Mouse (Mus musculus) kidney, embryonic 16.5 days (tissue): ENCODE results near the gene Stk4. TPM values are rescaled to one million over a fixed set of nuclear protein-coding genes. Genes with fewer than 3 reads are reported as not detected.

ENCODE experiments used
- ATAC-seq: fragments of 200-750 bp; cut with Nextera tagmentation; 2 replicates; pipeline ENCODE4 v1.8.0; 2017; ENCODE audit warnings: moderate TSS enrichment; ENCODE audit not compliant: low FRiP score, low TSS enrichment
- H3K27ac ChIP-seq: fragments of 300-500 bp; sonication (generic); 2 replicates; pipeline ENCODE4 v1.5.1; 2014; ENCODE audit warnings: low read length
- H3K27me3 ChIP-seq: fragments of 300-500 bp; sonication (generic); 2 replicates; pipeline ENCODE4 v1.6.1; 2014; ENCODE audit warnings: low read length, control low read depth, mixed read lengths; ENCODE audit not compliant: insufficient read depth
- H3K36me3 ChIP-seq: fragments of 300-500 bp; sonication (generic); 2 replicates; pipeline ENCODE4 v1.6.1; 2014; ENCODE audit warnings: low read length, control low read depth, mixed read lengths; ENCODE audit not compliant: insufficient read depth
- H3K4me1 ChIP-seq: fragments of 300-500 bp; sonication (generic); 2 replicates; pipeline ENCODE4 v1.6.1; 2014; ENCODE audit warnings: low read length, control low read depth, mixed read lengths; ENCODE audit not compliant: insufficient read depth
- H3K4me2 ChIP-seq: fragments of 300-500 bp; sonication (generic); replicated peaks from 2 replicates; pipeline ENCODE4 v1.6.1; 2014; ENCODE audit warnings: low read depth, low read length
- H3K4me3 ChIP-seq: fragments of 300-500 bp; sonication (generic); 2 replicates; pipeline ENCODE4 v1.5.1; 2014; ENCODE audit warnings: mild to moderate bottlenecking, low read length
- H3K9ac ChIP-seq: fragments of 300-500 bp; sonication (generic); replicated peaks from 2 replicates; pipeline ENCODE4 v1.6.1; 2014; ENCODE audit warnings: low read length
- H3K9me3 ChIP-seq: fragments of 300-500 bp; sonication (generic); 2 replicates; pipeline ENCODE4 v1.6.1; 2016; ENCODE audit warnings: low read length, control low read depth
- WGBS: fragments of 180-500 bp; shearing (Covaris S2); extraction: QIAGEN DNeasy Blood & Tissue Kit; methylation state at CpG from one replicate; pipeline ENCODE4 v1.1.7; 2014; 5-methylcytosine and 5-hydroxymethylcytosine counted together
- polyA plus RNA-seq: library from polyadenylated mRNA; unstranded; fragments of >200 nt; fragmentation: Nextera tagmentation; extraction: Ambion mirVana; gene quantifications from 2 replicates; pipeline ENCODE4 v1.2.1, GENCODE M21; 2015

The Stk4 gene
- polyA plus RNA-seq, 1 experiment from 2014 or later, result 22.8 TPM

- Histone ChIP-seq H3K4me3 (no peak overlapping the region), H3K27me3 (no peaks in the 10 kb centered on the region), H3K4me1 (no peaks in the 10 kb centered on the region), H3K4me2 (no peak overlapping the region), H3K9me3 (no peaks in the 10 kb centered on the region), H3K36me3 (peaks cover 16% of the 10 kb centered on the region; the same call in 1 of the 2 replicates), H3K27ac (no peak overlapping the region), H3K9ac (no peak overlapping the region)
- ATAC-seq, result no peak
- 89% methylated on average over 10 of the region's 10 CpGs for WGBS
Measured at GRCm38 (mm10) chr2:164115531-164115930, 45.4 kb downstream of the Stk4 start.

GRCm38 (mm10) chr2:164119503-164119902 is 49.4 kb downstream of the Stk4 start:
- Histone ChIP-seq H3K27ac (no peak overlapping the region), H3K36me3 (peaks cover 16% of the 10 kb centered on the region; the same call in 1 of the 2 replicates), H3K9me3 (no peaks in the 10 kb centered on the region), H3K4me2 (no peak overlapping the region), H3K4me1 (no peaks in the 10 kb centered on the region), H3K9ac (no peak overlapping the region), H3K27me3 (no peaks in the 10 kb centered on the region), H3K4me3 (no peak overlapping the region)
- 92% methylated on average over 6 of the region's 6 CpGs for WGBS
- no peak for ATAC-seq

DNA sequence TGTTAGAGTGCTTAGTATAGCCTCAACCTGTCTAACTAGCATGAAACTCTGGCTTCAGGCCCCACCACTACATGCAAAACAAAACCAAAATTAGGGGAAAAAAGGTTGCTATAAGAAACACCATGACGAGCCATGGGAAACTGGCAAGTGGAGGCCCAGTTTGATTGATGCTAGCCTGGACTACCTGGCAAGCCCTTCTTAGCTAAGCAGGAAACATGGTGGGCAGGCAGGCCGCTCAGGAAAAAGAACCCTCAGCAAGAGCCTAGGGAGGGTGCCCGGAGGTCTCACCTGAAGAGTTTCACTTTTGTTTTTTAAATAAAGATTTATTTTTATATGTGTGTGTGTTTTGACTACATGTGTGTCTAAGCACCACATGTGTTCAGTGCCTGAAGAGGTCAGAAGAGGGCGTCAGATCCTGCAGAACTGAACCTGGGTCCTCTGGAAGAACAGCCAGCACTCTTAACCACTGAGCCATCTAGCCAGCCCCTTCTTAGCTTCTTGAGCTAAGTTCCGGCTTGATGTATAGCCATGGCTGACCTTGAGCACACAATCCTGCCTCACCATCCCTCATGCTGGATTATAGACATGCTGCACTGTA is 53.1 kb downstream of the Stk4 start:
- H3K9me3 ChIP-seq, result no peaks in the 10 kb centered on the region
- no peaks in the 10 kb centered on the region for H3K4me1 ChIP-seq
- WGBS, result 75% methylated on average over 5 of the region's 5 CpGs
- H3K4me2 ChIP-seq, result no peak overlapping the region
- no peak overlapping the region for H3K27ac ChIP-seq
- H3K27me3 ChIP-seq, result no peaks in the 10 kb centered on the region
- no peak for ATAC-seq
- no peak overlapping the region for H3K9ac ChIP-seq
- H3K4me3 ChIP-seq, result no peak overlapping the region
- H3K36me3 ChIP-seq, result peaks cover 16% of the 10 kb centered on the region; the same call in 1 of the 2 replicates

- ATAC-seq, result no peak
- H3K4me1 ChIP-seq, result no peaks in the 10 kb centered on the region
- no peak overlapping the region for H3K27ac ChIP-seq
- H3K9me3 ChIP-seq, result no peaks in the 10 kb centered on the region
- H3K4me2 ChIP-seq, result no peak overlapping the region
- no peaks in the 10 kb centered on the region for H3K27me3 ChIP-seq
- 0 out of 2 replicates have a peak, but pooled peaks cover 2% of the 10 kb centered on the region for H3K36me3 ChIP-seq
- H3K9ac ChIP-seq, result no peak overlapping the region
- 76% methylated on average over 13 of the region's 13 CpGs for WGBS
- no peak overlapping the region for H3K4me3 ChIP-seq
Measured at GRCm38 (mm10) chr2:164126533-164126955, 56.4 kb downstream of the Stk4 start.

DNA sequence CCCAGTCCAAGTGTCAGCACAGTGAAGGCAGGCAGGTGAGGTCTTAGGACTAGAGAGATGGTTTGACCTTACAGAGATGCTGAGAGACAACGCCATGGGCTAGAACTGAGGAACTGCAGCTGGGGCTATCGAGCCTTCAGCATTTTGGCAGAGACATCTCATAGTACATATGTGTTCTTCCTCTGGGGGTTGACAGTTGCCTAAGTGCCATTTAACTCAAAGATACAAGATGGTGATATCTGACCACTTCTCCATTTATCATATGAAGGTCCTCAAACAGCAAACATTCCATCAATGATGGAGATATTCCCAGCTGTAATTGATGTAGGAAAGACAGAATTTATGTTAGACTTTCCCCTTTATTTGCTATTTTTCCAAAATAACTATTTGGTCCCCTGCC is 57.2 kb downstream of the Stk4 start:
- Histone ChIP-seq H3K4me1 (no peaks in the 10 kb centered on the region), H3K9me3 (no peaks in the 10 kb centered on the region), H3K36me3 (0 out of 2 replicates have a peak, but pooled peaks cover 2% of the 10 kb centered on the region), H3K9ac (no peak overlapping the region), H3K4me2 (no peak overlapping the region), H3K4me3 (no peak overlapping the region), H3K27ac (no peak overlapping the region), H3K27me3 (no peaks in the 10 kb centered on the region)
- WGBS, result 96% methylated on average over 2 of the region's 2 CpGs
- ATAC-seq, result no peak

GRCm38 (mm10) chr2:164128576-164129411 is 58.7 kb downstream of the Stk4 start:
- Histone ChIP-seq H3K27me3 (no peaks in the 10 kb centered on the region), H3K36me3 (0 out of 2 replicates have a peak, but pooled peaks cover 2% of the 10 kb centered on the region), H3K27ac (no peak overlapping the region), H3K4me2 (no peak overlapping the region), H3K4me1 (no peaks in the 10 kb centered on the region), H3K4me3 (no peak overlapping the region), H3K9me3 (no peaks in the 10 kb centered on the region), H3K9ac (no peak overlapping the region)
- ATAC-seq, result no peak
- WGBS, result 74% methylated on average over 12 of the region's 12 CpGs

DNA sequence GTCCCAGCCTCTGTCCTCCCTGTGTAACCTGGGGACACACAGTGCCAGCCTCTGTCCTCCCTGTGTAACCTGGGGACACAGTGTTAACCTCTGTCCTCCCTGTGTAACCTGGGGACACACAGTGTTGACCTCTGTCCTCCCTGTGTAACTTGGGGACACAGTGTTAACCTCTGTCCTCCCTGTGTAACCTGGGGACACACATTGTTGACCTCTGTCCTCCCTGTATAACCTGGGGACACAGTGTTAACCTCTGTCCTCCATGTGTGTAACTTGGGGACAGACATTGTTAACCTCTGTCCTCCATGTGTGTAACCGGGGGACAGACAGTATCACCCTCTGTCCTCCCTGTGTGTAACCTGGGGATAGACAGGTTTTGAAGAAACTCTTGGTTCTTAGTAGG is 61.5 kb downstream of the Stk4 start:
- H3K27ac ChIP-seq, result no peak overlapping the region
- WGBS, result 94% methylated on average over 1 of the region's 1 CpGs
- ATAC-seq, result no peak

DNA sequence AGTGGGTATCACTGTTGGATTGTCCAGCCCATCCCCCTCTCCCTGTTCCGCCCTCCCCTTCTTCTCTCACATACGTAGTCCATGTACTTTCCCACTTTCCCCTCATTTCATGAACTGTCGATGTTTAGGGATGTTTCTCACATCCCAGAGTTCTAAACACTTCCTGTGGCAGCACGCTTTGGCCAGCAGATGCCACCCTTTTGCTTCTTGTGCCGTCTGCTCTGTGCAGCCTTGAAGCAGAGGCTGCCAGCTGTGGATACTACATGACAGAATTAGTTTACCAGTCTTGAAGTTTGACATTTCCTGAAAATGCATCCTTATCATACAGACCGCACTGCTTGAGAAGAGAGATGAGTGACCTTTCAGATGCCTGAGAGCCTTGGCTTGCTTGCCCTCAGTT is 64.4 kb downstream of the Stk4 start:
- no peaks in the 10 kb centered on the region for H3K27me3 ChIP-seq
- H3K36me3 ChIP-seq, result no peaks in the 10 kb centered on the region
- 66% methylated on average over 6 of the region's 6 CpGs for WGBS
- no peak overlapping the region for H3K27ac ChIP-seq
- H3K4me3 ChIP-seq, result no peak overlapping the region
- H3K9me3 ChIP-seq, result no peaks in the 10 kb centered on the region
- H3K9ac ChIP-seq, result no peak overlapping the region
- 0 out of 2 replicates have a peak, but pooled peaks have one; percentile 4 for ATAC-seq
- H3K4me1 ChIP-seq, result peaks cover 20% of the 10 kb centered on the region; the same call in 1 of the 2 replicates
- H3K4me2 ChIP-seq, result no peak overlapping the region

More for the DNA sequence above, 61.5 kb downstream of the Stk4 start:
- Histone ChIP-seq H3K36me3 (0 out of 2 replicates have a peak, but pooled peaks cover 2% of the 10 kb centered on the region), H3K4me1 (peaks cover 13% of the 10 kb centered on the region; the same call in 1 of the 2 replicates), H3K27me3 (no peaks in the 10 kb centered on the region), H3K9ac (no peak overlapping the region), H3K4me3 (no peak overlapping the region), H3K4me2 (no peak overlapping the region), H3K9me3 (no peaks in the 10 kb centered on the region)

DNA sequence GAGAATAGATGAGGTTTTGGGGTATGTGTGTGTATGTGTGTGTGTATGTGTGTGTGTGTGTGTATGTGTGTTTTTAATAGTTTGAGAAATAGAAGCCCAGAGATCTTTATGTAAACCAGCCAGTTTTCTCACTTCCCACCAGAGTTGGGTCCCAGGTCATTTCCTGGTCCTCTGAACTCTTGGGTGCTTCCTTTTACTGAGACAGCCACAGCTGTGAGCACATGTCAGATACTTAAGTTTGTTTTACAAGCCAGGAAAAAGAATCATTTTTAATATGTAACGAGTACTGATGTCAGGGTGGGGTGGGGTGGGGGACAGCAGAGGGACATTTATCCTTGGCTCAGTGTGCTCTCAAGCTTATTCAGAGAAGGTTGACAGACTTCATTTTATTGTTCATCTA is 65.2 kb downstream of the Stk4 start:
- H3K4me2 ChIP-seq, result no peak overlapping the region
- ATAC-seq, result no peak
- WGBS, result 59% methylated on average over 1 of the region's 1 CpGs
- peaks cover 20% of the 10 kb centered on the region; the same call in 1 of the 2 replicates for H3K4me1 ChIP-seq
- H3K27ac ChIP-seq, result no peak overlapping the region
- H3K9ac ChIP-seq, result no peak overlapping the region
- no peaks in the 10 kb centered on the region for H3K9me3 ChIP-seq
- H3K4me3 ChIP-seq, result no peak overlapping the region
- H3K36me3 ChIP-seq, result no peaks in the 10 kb centered on the region
- no peaks in the 10 kb centered on the region for H3K27me3 ChIP-seq

GRCm38 (mm10) chr2:164136393-164136792 is 66.3 kb downstream of the Stk4 start:
- H3K4me2 ChIP-seq, result no peak overlapping the region
- no peaks in the 10 kb centered on the region for H3K27me3 ChIP-seq
- WGBS, result 29% methylated on average over 2 of the region's 2 CpGs
- 0 out of 2 replicates have a peak, but pooled peaks have one; percentile 50 for ATAC-seq
- H3K4me1 ChIP-seq, result peaks cover 20% of the 10 kb centered on the region; the same call in 1 of the 2 replicates
- no peak overlapping the region for H3K9ac ChIP-seq
- H3K9me3 ChIP-seq, result no peaks in the 10 kb centered on the region
- no peaks in the 10 kb centered on the region for H3K36me3 ChIP-seq
- H3K27ac ChIP-seq, result no peak overlapping the region
- no peak overlapping the region for H3K4me3 ChIP-seq
